ENCODE assay signal across 8 mouse cellular contexts in genomic region chr16:5203200-5203599, GRCm38 (mm10). TPM values are rescaled to one million over a fixed set of nuclear protein-coding genes. Genes with fewer than 3 reads are reported as not detected.
DNase-seq lines count a peak whose midpoint lies in the region; ATAC-seq and TF ChIP-seq lines count a peak whose summit lies in the region.

No protein-coding gene starts in this region.

- peaks cover 14% of the 10 kb centered on the region for H3K4me1 ChIP-seq in heart, embryonic 15.5 days (replicated peaks)
- peaks cover 14% of the 10 kb centered on the region for H3K4me1 ChIP-seq in limb, embryonic 10.5 days
- H3K4me1 ChIP-seq in midbrain, embryonic 12.5 days = peaks cover 12% of the 10 kb centered on the region

- H3K36me3 ChIP-seq in heart, embryonic 15.5 days = peaks cover 5% of the 10 kb centered on the region; the same call in 1 of the 2 replicates
- H3K36me3 ChIP-seq in limb, embryonic 10.5 days = 0 out of 2 replicates have a peak, but pooled peaks cover 5% of the 10 kb centered on the region
- peaks cover 5% of the 10 kb centered on the region; the same call in 1 of the 2 replicates for H3K36me3 ChIP-seq in midbrain, embryonic 12.5 days

- ATAC-seq in activated CD4-positive, CD25-positive, alpha-beta regulatory T cell, adult 4 months = peak; percentile 50
- peak; percentile 23; the same call in 1 of the 2 replicates for ATAC-seq in heart, embryonic 15.5 days (replicated peaks; ENCODE audit: insufficient number of reproducible peaks, insufficient read depth, low FRiP score, low read depth)
- no peak for ATAC-seq in midbrain, embryonic 12.5 days (ENCODE audit: low FRiP score, low read depth)

- intact Hi-C loops in left cerebral cortex, adult 2 months (cut with DNase I) = loop anchor here (2.0 to 5.0 kb wide), 4 partner anchors 30 to 332 kb away; partner anchors contain the start of genes Alg1 and Ubn1

- peak overlapping the region; percentile 99 for H3K4me2 ChIP-seq in heart, embryonic 15.5 days
- H3K4me2 ChIP-seq in midbrain, embryonic 12.5 days (replicated peaks) = peak overlapping the region; percentile 99

- no peaks in the 10 kb centered on the region for H3K27me3 ChIP-seq in heart, embryonic 15.5 days
- no peaks in the 10 kb centered on the region for H3K27me3 ChIP-seq in limb, embryonic 10.5 days (ENCODE audit: low read depth, poor library complexity, severe bottlenecking)
- H3K27me3 ChIP-seq in midbrain, embryonic 12.5 days = peaks cover 26% of the 10 kb centered on the region

- WGBS in heart, embryonic 15.5 days = under 1% methylated on average over 36 of the region's 36 CpGs
- WGBS in limb, embryonic 10.5 days = 1% methylated on average over 36 of the region's 36 CpGs
- WGBS in midbrain, embryonic 12.5 days = 2% methylated on average over 36 of the region's 36 CpGs

- peak overlapping the region; percentile 96 for H3K4me3 ChIP-seq in left cerebral cortex, adult 2 months
- peak overlapping the region; percentile 83 for H3K4me3 ChIP-seq in heart, embryonic 15.5 days
- peak overlapping the region; percentile 76 for H3K4me3 ChIP-seq in limb, embryonic 10.5 days
- peak overlapping the region; percentile 88 for H3K4me3 ChIP-seq in midbrain, embryonic 12.5 days

- DNase-seq in left cerebral cortex, adult 2 months (ENCODE audit: extremely low spot score in 1 of 2, low spot score in 2 of 2) = peak in 1 of 2 experiments; percentile 40
- DNase-seq in left cerebral cortex, adult 8-10 months (ENCODE audit: low spot score in 2 of 2) = no peak
- no peak for DNase-seq in limb, embryonic 10.5 days (ENCODE audit: low spot score)
- peak; percentile 48 for DNase-seq in thymus, postnatal 14 days
- no peak for DNase-seq in Muller cell, postnatal 12 days (ENCODE audit: inconsistent ontology term)

- TF ChIP-seq CTCF in left cerebral cortex, adult 2 months (IDR thresholded peaks at IDR 0.05) = no peak

- H3K9ac ChIP-seq in heart, embryonic 15.5 days = peak overlapping the region; percentile 63
- peak overlapping the region; percentile 69 for H3K9ac ChIP-seq in midbrain, embryonic 12.5 days (replicated peaks)

- no peaks in the 10 kb centered on the region for H3K9me3 ChIP-seq in heart, embryonic 15.5 days (replicated peaks)
- no peaks in the 10 kb centered on the region for H3K9me3 ChIP-seq in limb, embryonic 10.5 days (replicated peaks)
- H3K9me3 ChIP-seq in midbrain, embryonic 12.5 days = no peaks in the 10 kb centered on the region

- peak overlapping the region; percentile 83 for H3K27ac ChIP-seq in left cerebral cortex, adult 2 months
- no peak overlapping the region for H3K27ac ChIP-seq in heart, embryonic 15.5 days
- peak overlapping the region; percentile 75 for H3K27ac ChIP-seq in limb, embryonic 10.5 days
- H3K27ac ChIP-seq in midbrain, embryonic 12.5 days (replicated peaks) = no peak overlapping the region

RNA-seq across cellular contexts. Expression of gene Nagpa, which starts 0.6 kb away (rescaled TPM):
- total RNA-seq in left cerebral cortex, adult 2 months (2021) = 10 to 100 TPM; 12.6 to 14.5 TPM
- total RNA-seq in left cerebral cortex, adult 8-10 months (2022) = 10 to 100 TPM; 11.3 to 16.3 (median 15.5) TPM
- polyA plus RNA-seq in activated CD4-positive, CD25-positive, alpha-beta regulatory T cell, adult 4 months (2017; shearing (Covaris generic)) = 10 to 100 TPM; 10.5 to 17.3 TPM
- polyA plus RNA-seq in heart, embryonic 15.5 days (2015; fragmentation: Nextera tagmentation; extraction: Ambion mirVana) = 12.4 and 17.4 TPM in 2 replicates
- 16.9 and 19.5 TPM in 2 replicates for polyA plus RNA-seq in limb, embryonic 10.5 days (2016; fragmentation: Nextera tagmentation; extraction: Ambion mirVana)
- polyA plus RNA-seq in midbrain, embryonic 12.5 days (2016; fragmentation: Nextera tagmentation; extraction: Ambion mirVana) = 11.2 and 12.9 TPM in 2 replicates

RNA-seq across cellular contexts. Expression of gene AU021092, which starts 18.9 kb away (rescaled TPM):
- 1 to 10 TPM; 4.2 to 4.7 TPM for total RNA-seq in left cerebral cortex, adult 2 months (2021)
- 1 to 10 TPM; 4.1 to 5.7 (median 4.7) TPM for total RNA-seq in left cerebral cortex, adult 8-10 months (2022)
- polyA plus RNA-seq in activated CD4-positive, CD25-positive, alpha-beta regulatory T cell, adult 4 months (2017; shearing (Covaris generic)) = not detected
- polyA plus RNA-seq in heart, embryonic 15.5 days (2015; fragmentation: Nextera tagmentation; extraction: Ambion mirVana) = 6.3 and 8.9 TPM in 2 replicates
- 0.60 and 1.4 TPM in 2 replicates for polyA plus RNA-seq in limb, embryonic 10.5 days (2016; fragmentation: Nextera tagmentation; extraction: Ambion mirVana)
- 6.1 and 6.4 TPM in 2 replicates for polyA plus RNA-seq in midbrain, embryonic 12.5 days (2016; fragmentation: Nextera tagmentation; extraction: Ambion mirVana)

RNA-seq across cellular contexts. Expression of gene Alg1, which starts 30.2 kb away (rescaled TPM):
- 10 to 100 TPM; 25.5 to 26.8 TPM for total RNA-seq in left cerebral cortex, adult 2 months (2021)
- 10 to 100 TPM; 26.4 to 34.8 (median 30.6) TPM for total RNA-seq in left cerebral cortex, adult 8-10 months (2022)
- 10 to 100 TPM; 14.6 to 16.9 TPM for polyA plus RNA-seq in activated CD4-positive, CD25-positive, alpha-beta regulatory T cell, adult 4 months (2017; shearing (Covaris generic))
- polyA plus RNA-seq in heart, embryonic 15.5 days (2015; fragmentation: Nextera tagmentation; extraction: Ambion mirVana) = 24.9 and 29.1 TPM in 2 replicates
- polyA plus RNA-seq in limb, embryonic 10.5 days (2016; fragmentation: Nextera tagmentation; extraction: Ambion mirVana) = 25.9 and 29.9 TPM in 2 replicates
- 26.3 and 27.0 TPM in 2 replicates for polyA plus RNA-seq in midbrain, embryonic 12.5 days (2016; fragmentation: Nextera tagmentation; extraction: Ambion mirVana)

RNA-seq across cellular contexts. Expression of gene Eef2kmt, which starts 52.6 kb away (rescaled TPM):
- 1 to 10 TPM; 2.0 to 4.7 TPM for total RNA-seq in left cerebral cortex, adult 2 months (2021)
- total RNA-seq in left cerebral cortex, adult 8-10 months (2022) = 1 to 10 TPM; 3.8 to 6.8 (median 5.6) TPM
- 10 to 100 TPM; 37.1 to 44.0 TPM for polyA plus RNA-seq in activated CD4-positive, CD25-positive, alpha-beta regulatory T cell, adult 4 months (2017; shearing (Covaris generic))
- polyA plus RNA-seq in heart, embryonic 15.5 days (2015; fragmentation: Nextera tagmentation; extraction: Ambion mirVana) = 19.8 and 27.6 TPM in 2 replicates
- 18.2 and 19.4 TPM in 2 replicates for polyA plus RNA-seq in limb, embryonic 10.5 days (2016; fragmentation: Nextera tagmentation; extraction: Ambion mirVana)
- polyA plus RNA-seq in midbrain, embryonic 12.5 days (2016; fragmentation: Nextera tagmentation; extraction: Ambion mirVana) = 7.8 and 11.3 TPM in 2 replicates

RNA-seq across cellular contexts. Expression of gene Sec14l5, which starts 56.3 kb away (rescaled TPM):
- 1 to 10 TPM; 4.8 to 5.0 TPM for total RNA-seq in left cerebral cortex, adult 2 months (2021)
- 10 to 100 TPM in 1 of 4 experiments, 1 to 10 TPM in 3; 8.5 to 11.0 (median 8.9) TPM for total RNA-seq in left cerebral cortex, adult 8-10 months (2022)
- polyA plus RNA-seq in activated CD4-positive, CD25-positive, alpha-beta regulatory T cell, adult 4 months (2017; shearing (Covaris generic)) = not detected
- 0.06 and 0.08 TPM in 2 replicates for polyA plus RNA-seq in heart, embryonic 15.5 days (2015; fragmentation: Nextera tagmentation; extraction: Ambion mirVana)
- polyA plus RNA-seq in limb, embryonic 10.5 days (2016; fragmentation: Nextera tagmentation; extraction: Ambion mirVana) = 0.04 TPM in 1 of 2 replicates, not detected in the other
- 1.3 TPM in 2 replicates for polyA plus RNA-seq in midbrain, embryonic 12.5 days (2016; fragmentation: Nextera tagmentation; extraction: Ambion mirVana)

Comparison
In these comparisons a context has a peak if more than half of its experiments do, and no peak if none do; other contexts are left out.
1. H3K27ac ChIP-seq: peak in left cerebral cortex, adult 2 months (single experiment) and limb, embryonic 10.5 days (single experiment); none in heart, embryonic 15.5 days (single experiment) and midbrain, embryonic 12.5 days (single experiment).
2. Peak in every context shown above with its lines, with median percentiles within 50 percentile points of each other: H3K4me3 ChIP-seq.